Mouse (Mus musculus) induced T-regulatory cell, adult 2 months (primary cell): ENCODE data around the gene Gjb6.

Experiments
- DNase-seq: peaks from one replicate; pipeline ENCODE4 v3.0.0-alpha.2; 2012; ENCODE audit warnings: low read depth

Gjb6 gene

DNA sequence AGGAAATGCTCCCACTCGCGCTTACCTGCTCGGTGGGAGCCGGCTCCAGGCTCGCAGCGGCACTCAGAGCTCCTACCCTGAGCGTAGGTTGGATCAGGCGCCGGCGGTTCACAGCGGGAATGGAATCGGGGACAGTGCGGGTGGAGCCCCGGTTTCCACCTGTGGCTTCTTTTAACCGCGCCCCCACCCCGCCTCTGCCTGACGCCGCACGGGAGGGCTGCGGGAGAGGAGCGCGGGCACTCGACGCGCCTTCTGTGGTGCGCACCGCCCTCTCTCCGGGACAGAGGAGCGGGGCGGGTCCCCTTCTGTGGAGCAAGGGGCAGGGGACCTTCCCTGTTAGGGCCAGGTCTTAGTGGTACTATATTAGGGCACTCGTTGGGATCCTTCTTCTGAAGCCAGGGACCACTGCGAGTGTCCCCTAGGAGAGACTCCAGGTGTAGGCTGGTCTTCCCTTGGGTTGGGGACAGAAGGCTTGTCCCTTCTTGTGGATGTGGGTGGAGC, at the start of gene Gjb6:
TSS of gene Gjb6 (minus strand) at position 451 of the 501 bp plus-strand sequence.
- no peak for DNase-seq

DNA sequence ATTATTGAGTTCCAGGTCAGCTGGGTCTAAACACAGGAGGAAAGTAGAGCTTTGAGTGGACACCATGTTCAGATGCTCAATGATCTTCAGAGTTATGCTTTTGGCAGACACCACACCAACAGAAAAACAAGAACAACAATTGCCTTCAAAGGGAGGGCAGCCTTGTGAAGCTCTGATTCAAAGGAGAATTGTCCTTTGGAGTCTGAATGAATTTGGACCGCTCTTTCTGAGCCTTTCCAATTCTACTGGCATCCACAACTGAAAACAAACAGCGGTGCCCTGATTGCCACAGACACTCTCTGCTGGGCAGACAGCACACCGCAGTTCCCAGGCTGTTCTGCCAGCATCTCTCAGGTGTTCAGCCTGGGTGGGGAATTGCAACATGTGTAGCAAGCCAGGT, 32.1 kb upstream of the Gjb6 start:
- no peak for DNase-seq

DNA sequence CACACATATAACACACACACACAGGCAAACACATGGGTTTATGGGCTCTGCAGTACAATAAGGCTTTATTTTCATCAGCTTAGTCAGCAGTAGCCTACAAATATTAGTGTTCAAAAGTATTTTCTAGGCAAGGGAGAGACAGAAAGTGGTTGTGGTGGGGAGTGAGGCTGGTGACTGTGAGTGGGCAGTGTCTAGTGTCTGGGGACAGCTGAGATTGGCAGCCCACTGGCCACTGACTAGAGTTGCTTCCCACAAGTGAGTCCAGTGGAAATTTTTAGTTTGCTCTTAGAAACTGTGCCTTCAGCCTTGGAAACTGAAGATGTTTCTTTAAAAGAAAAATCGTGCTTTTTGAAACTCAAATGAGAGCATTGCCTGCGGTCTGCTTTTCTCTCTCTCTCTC, 28.4 kb upstream of the Gjb6 start:
- no peak for DNase-seq

DNA sequence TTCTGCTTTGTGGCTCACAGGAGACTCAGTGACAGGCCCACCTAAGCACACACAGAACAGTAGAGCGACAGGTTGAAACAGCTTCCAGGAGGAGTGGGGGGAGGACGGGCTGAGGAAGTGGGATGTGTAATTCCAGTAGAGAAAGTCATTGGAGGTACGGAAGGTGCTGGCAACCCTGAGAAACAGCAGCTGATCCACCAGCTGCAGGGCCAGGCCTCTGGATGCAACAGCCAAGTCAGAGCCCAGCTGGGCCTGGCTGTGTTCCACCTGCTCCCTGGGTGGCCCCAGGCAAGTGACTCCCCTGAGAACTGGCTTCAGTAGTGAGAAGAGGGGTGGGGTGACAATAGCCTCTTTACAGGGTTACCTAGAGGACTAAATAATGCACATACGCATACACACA, 27.8 kb upstream of the Gjb6 start:
- no peak for DNase-seq

DNA sequence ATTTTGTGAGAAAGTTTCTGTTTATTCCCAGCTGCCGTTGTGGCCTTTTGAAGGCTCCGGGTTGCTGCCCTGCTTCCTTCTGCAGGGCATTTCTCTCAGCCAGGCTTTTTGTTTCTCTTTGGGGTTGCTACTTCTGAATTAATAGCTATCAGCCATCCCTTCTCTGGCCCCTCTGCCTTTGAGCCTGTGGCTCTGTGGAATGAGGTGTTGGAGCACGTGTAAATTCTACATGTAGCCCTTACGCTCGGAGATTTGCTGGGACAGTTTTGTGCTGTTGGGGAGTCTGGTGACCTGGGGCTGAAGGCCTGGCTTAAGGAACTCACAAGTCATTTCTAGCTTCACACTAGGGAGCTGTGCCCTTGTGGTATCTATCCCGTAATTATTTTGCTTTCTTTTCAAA, 21.5 kb upstream of the Gjb6 start:
- DNase-seq = no peak

DNA sequence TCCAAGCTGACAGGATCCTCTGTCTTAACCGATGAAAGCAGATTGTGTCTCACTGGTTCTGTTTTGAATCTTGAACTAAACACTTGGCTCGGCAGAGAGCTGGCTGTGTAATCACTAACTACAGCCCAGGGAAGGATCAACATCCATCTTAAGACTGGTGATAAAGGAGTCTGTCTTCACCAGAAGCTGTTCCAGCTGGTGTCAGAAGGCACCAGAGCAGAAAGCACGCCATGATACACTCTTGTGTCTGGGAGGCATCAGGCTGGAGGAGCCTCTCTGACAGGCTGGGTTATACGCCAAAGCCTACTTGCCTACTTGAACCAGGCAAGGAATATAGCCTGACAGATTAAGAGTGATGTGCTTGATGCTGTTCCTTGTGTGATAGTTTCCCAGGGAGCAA, 12.3 kb upstream of the Gjb6 start:
- DNase-seq = no peak

DNA sequence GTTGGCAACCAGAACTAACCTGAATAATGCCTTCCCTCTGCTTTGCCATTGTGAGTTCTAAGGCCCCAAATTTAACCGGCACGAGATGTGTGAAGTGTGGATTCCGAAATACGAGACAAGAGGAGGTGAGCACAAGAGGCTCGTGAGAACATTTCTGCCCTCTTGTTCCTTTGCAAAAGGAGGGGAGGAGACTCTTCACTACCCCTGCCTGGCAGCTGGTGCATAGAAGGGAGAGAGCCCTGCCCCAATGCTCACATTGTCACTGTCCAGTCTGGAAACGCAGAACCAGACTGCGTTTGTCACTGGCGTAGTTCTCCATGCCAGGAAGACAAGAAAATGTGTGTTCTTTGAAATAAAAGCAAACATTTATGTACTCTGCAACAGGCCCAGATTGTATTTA, 1.9 kb upstream of the Gjb6 start:
- DNase-seq = no peak

DNA sequence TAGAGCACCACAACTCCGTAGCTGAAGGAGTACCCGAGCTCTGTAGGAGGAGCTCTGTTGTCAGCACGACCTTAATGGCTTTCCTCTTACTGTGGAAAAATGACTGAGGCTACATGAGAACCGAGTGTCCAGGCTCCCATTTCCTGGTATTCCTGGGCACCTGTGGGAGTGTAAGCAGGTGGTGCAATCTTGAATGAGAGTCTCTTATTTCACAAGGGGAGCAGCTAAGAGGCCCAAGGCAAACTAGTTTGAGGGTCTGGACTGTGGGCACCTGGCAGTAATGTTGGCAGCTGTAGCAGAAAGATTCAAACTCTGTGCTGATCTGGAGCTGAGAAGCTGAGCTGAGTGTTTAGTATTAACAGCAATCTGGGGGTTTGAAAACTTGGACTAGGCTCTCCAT, 6.0 kb downstream of the Gjb6 start:
- no peak for DNase-seq

DNA sequence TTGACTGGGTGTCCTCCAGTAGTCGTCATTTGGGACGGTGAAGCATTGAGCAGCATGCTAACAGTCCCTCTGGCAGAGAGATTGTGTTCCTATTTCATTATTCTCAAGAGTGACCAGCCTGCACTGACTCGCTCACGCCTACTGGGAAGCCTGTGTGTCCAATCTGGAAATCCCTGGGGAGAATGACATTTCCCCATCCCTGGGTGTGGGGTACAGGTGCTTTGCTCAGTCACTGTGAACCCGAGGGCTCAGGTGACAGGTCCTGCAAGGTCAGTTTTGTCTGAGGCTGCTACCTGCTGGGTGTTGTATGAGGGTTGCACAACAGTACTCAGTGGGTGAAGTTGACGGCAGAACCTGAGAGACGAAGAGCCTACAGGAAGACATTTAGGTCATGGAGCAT, 11.1 kb downstream of the Gjb6 start:
- no peak for DNase-seq

DNA sequence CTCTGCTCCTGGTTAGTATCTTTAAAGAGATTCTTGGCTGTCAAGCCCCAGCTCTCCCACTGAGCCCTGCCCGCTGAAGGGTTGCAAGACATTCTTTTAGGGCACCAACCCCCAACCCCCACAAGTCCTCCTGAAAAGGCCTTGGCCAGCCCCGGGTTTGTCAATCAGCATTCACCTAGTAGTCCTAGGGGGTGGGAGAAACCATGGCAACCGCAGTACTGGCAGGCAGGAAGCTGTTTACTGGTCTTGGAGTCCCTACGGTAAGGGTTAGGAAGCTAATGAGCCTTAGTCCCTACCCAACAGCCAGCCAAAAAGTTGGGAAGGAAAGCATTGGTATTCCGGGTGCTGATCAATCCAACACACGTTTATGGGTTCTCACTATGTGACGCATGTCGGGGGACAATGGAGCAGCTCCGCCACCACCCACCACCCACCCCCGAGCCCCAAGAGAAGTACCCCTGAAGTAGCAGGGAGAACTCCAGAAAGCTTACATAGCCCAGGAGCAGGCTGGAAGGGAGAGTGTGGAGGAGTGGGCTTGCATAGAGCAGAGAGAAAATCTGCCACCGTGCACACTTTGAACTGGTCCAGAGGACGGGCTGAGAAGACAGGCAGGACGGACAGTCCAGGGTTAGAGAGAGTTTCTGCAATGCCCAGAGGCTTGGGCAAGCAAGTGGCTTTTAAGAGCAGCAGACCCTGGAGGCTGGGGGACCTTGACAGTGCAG, 17.4 kb downstream of the Gjb6 start, which contains the start of gene Gm4491:
TSS of gene Gm4491 (minus strand) at position 61 of the 722 bp plus-strand sequence.
- DNase-seq = no peak

DNA sequence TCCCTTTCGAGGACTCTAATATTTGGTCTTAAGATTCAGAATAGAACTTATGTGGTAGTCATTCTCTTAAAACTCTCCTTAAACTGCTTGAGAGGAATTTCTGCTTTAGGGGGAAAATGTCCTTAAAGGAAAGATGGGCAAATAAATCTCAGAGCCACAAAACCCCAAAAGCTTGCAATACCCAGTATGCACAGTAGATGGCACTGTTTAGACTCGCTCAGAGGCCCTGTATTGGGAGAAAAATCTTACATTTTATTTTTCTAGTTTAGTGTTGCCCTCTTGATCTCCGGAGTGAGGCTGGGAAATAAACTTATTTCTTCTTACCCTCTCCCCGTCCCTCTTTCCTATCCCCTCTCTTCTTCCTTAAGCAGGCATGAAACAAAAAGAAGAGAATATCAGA, 24.2 kb downstream of the Gjb6 start:
- DNase-seq = peak; percentile 79

DNA sequence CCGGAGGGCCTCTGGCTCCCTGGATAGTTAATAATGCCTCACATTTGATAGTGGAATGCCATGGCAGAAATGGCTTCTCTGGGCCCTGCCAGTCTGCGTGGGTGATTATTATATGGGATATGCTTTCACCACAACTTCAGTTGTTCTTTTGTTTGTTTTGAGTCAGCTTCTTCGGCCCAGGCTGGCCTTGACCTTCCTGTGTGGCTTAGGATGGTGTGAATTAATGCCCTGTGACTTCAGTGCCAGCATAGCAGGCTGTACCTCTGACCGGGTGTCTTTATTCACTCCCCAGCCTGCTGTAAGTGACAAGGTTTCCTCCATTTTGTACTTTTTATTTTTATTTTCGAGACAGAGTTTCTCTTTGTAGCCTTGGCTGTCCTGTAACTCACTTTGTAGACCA, 25.5 kb downstream of the Gjb6 start:
- no peak for DNase-seq

DNA sequence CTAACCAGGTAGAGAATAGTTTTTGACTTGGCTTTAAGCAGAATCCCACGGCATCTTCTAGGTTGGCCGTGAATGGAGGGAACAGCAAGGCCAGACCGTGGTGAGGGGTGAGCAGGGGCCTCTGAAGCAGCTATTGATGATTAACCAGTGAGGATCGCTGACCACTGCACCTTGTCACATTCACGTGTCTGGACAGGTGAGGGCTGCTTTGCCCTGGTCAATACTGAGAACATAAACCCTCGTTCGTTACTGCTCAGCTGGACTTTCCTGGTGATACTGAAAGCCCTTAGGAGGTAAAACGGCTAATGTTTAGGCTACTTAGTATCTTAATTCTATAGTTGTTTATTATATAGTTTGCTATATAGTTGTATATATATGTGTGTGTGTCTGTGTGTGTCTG, 26.3 kb downstream of the Gjb6 start:
- no peak for DNase-seq

DNA sequence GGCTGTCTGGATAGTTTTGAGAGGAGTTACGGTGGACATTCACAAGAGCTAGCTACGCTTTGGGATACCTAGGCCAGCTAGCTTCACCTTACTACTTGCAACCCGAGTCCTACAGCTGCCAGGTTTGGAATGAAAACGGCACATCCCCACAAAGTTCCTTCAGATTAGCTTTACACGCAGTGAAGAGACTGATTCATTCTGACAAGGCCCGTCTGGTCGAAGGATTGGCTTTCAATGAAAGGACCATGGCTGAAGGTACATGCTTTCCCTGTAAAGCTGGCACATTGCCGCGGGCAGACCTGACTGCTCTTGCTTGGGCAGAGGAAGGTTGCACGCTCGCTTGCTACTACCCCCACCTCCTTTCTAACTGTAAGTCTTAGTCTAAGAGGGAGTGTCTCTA, 27.7 kb downstream of the Gjb6 start:
- peak; percentile 6 for DNase-seq

DNA sequence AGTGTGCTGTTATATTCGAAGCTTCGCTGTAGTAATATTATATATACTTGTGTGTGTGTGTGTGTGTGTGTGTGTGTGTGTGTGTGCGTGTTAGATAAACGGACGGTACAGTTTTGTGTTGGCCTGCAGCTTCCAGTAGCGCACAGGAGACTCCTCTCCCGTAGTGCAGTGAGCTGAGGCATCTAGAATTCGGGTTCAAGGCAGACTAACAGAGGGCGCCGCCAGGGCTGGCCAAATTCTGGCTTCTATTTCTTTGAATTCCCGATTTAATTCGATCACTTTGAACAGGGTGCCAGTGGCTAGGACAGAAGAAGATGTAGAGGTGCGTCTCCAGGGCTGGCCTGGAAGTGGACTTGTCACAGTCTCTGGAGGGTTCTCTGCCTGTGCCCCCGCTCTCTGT, 28.3 kb downstream of the Gjb6 start:
- DNase-seq = no peak

DNA sequence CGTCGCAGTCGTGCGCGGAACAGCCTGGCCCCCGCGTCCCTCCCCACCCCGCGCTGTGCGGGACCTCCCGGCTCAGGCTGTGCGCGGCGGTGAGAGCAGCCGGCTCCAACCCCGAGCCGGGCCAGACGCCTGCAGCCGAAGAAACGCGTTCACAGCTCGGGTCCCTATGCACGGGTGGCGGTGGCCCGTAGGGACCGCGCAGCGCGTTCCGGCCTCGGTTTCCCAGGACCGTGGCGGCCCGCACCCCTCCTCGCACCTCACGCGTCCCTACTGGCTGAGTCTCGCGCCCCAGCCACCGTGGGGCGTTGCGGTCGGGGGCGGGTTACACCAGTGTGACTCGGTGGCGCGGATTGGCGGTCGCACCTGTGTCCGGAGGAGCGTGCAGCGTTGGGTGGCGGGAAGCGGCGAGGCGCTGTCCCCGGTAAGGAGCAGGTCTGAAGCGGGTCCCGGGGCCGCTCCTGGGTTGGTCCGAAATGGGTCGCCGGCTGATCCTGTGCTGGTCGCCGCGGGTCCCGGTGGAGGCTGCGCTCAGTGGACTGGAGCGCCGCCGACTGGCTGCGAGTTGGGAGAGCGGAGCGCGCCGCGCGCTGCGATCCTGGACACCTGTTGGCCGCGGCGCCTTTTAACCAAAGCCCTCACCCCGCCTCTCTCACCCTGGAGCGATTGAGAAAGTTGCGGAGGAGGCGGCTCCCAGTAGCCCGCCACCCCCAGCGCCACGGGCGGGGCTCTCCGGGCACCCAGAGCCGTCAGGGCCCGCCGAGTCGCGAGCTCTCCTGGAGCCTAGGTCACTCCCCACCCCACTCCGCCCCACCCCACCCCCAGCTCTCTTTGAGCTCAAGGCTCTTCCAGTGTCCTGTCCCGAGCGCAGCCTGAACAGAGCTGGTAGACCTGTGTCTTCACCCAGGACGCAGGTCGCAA, 29.0 kb downstream of the Gjb6 start, which contains the start of gene Gjb2:
TSS of gene Gjb2 (minus strand) at position 597 of the 918 bp plus-strand sequence.
- DNase-seq = peak; percentile 62

DNA sequence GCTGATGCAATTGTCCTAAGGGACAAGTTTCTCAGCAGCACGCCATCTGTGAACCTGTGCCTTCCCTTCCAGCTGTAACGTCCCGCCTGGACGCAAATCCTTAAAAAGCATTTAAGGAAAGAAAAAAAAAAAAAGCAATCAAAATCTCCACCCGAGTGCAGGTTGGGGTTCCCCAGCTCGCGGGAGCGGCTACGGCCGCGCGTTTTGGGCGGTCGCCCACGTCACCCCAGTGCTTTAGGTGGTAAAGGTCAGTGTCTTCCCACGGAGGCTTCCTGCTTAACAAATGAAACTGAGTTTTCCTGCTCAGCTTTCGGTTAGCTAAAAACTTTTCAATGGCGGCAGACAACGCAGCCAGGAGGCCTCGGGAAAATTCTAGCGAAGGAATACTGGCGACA, 29.7 kb downstream of the Gjb6 start:
- DNase-seq = peak; percentile 64

DNA sequence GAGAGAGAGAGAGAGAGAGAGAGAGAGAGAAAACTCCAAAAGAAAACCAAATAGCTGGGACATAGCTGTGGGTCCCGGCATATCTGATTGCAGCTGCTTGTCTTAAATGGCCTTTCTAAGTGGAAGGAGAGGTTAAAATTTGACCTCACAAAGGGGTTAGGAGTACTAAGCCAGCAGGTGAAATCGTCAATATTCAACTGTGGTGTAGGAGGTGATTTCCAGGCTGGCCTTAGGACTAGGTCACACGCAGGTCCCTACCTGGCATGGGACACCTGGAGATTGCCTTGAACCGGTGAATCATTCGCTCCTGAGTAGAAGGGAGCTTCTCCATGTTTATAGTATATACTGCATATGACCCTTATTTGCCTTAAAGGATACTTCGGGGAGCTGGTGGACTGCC, 30.3 kb downstream of the Gjb6 start:
- DNase-seq = peak; percentile 20

DNA sequence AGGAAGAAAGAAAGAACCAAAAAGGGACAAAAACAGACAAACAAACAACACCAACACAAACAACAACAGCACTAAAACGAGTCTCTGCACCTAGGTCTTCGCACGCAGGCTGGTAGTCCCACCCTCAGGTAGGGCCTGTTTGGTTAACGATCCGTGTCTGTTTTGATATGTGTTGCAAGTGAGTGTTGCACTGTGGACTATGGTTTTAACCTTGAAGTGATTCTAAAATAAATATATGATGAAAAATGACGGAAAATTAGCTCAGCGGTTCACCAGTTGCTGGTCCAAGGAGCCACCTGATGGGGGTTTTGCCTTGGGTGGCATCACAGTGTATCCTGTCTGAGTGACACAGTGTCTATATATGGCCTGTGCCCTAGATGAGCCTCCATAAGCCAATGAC, 31.8 kb downstream of the Gjb6 start:
- DNase-seq = no peak

DNA sequence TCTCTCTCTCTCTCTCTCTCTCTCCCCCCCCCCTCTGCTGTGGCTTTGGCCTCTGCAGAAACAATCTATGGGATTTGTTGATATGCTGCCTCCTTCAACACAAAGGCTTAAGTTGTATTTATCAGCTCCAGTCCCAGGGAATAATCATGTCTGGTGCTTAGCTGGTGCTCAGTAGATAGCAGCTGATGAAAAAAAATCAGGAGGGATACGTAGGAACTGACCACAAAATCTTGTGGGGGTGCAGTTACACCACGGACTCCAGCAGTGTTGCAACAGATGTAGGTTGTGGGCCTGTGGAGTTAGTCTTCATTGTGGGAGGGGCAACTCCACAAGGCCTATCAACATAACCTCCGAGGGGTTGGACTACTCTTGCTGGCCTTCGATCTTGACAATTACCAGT, 37.6 kb downstream of the Gjb6 start:
- no peak for DNase-seq

DNA sequence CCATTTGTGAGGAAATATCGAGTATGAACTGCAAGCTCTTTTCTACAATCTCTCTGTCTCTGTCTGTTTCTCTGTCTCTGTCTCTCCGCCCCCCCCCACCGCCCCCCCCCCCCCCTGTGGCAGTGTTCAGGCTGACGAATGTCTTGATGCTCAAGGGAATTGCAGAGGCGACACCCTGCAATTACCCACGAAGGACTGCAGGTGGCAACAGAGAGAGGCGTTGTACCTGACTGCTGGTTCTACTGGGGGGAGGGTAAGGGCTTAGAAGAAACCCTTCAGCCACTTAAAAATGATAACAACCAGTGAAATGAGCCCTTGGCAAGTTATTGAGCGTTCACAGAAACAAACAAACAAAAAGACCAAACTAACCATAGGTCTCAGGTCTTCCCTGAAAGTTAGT, 40.4 kb downstream of the Gjb6 start:
- peak; percentile 80 for DNase-seq

DNA sequence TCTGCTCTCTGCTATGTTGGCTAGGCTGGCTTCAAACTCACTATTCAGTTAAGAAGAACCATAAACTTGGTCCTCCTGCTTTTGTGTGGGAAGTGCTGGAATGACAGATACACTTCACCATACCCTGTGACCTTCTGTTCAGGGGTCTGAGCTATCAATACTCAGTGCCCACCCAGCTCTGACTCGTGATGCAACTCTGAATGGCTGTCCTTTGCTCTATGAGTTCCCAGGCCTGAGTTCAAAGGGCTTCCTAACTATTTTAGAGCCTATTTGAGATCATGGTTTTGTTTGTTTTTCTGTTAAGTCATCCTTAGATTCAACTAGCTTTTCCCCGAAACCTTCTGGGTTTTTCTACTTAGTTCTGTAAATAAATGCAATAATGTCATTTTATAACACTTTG, 43.4 kb downstream of the Gjb6 start:
- DNase-seq = no peak

DNA sequence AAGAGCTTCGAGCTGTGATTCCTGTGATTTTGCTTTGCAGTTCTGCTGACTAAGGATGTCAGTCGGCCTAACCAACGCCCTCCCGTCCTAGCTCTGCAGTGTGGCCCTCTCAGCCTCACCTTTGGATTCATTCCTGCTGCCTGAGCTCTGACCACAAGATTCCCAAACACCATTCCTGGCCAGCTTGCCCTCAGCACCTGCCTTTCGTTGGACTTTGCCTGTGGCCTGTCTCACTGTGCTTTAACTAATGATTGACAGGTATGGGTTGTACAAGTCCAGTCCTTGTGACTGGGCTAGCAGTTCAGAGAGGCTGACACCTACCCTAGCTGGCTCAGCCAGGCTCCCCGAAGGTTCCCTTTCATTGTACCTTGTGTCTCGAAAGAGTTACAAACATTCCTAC, 44.3 kb downstream of the Gjb6 start:
- DNase-seq = no peak
